Mouse (Mus musculus): ENCODE results near the gene Ppdpf.

Gene Ppdpf

DNA sequence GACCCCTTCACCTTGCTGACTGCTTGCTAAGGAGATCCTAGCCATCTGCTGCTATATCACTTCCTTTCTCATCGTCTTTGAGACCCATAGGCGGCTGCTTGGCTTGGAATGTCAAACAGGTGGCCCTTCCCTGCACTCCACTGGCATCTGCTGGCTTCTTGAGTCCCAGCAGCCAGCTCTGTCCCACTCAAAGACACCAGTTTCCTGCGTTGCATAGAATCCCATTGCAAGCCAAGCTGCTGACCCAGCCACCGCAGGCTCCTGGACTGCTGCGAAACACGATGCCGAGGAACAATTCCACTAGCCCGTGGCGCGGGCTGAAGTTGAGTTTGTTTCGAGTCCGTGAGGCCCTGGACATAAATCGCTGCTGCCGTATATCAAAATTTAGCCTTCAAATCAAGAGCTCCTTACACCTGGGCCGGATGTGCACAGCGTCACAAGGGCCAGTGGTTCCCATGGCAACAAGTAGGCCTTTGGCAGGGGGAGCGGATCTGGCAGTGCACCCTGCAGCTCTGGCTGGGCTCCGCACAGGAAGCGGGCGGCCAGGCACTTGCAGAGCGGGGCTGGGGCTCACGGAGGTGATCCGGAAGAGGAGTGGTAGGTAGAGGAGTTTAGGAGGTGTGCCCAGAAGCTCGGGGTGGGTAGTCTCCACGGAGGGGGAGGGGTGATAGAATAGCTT is 32.6 kb downstream of the Ppdpf start, which contains the start of gene Fndc11:
TSS of gene Fndc11 (plus strand) at position 476 of the 679 bp plus-strand sequence.
- DNase-seq (ENCODE audit: low spot score), result peak; percentile 92

DNA sequence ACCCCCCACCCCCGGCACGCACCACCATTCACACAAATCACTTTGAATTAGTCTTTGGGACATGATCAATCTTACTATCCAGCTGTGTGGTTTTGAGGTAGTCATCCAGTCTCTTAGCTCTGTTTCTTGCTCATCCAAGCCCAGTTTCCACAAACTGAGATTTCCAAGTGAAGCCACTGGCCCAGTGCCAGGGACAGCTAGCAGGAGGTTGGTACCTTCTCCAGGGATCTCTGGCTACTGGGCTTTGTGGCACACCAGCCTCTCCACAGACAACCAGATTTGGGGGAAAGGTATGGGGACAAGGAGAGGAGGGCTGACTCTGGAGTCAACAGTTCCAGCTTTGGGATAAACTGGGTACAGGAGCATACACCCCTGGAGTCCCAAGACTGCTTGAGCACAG is 33.3 kb downstream of the Ppdpf start:
- DNase-seq (ENCODE audit: low spot score), result no peak

DNA sequence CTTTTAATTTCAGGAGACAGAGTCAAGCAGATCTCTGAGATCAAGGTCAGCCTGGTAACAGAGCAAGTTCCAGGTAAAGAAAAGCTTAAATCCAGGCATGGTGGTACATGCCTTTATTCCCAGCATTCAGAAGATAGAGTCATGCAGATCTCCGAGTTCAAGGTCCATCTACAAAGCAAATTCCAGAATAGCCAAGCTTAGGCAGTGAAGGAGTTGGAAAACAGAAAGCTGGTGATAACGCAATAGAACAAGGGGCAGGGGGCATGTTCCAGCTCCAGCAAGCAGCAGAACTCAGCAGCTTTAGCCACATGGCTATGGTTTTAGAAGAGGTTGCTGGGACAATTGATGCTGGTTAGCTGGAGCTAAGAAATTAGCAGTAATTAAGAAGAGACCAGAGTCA is 37.9 kb downstream of the Ppdpf start:
- DNase-seq (ENCODE audit: low spot score), result no peak

DNA sequence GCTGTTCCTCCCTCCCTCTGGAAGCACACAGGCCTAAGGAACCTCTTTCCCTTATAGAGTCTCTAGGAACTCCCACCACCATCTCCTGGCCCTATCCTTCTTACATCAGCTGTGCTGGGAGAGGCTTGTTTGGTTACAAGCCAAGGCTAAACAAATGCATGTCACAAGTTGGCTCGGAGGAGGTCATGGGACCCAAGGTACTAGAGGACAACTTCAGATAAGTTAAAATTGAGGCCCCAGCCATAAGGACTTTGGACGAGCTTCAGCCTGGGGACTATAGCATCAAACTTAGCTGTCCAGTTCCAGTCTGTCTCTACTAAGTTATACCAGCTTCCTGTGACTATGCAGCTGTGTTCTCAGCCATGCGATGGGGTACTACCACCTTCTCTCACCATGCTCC is 40.1 kb downstream of the Ppdpf start:
- no peak for DNase-seq (ENCODE audit: low spot score)

DNA sequence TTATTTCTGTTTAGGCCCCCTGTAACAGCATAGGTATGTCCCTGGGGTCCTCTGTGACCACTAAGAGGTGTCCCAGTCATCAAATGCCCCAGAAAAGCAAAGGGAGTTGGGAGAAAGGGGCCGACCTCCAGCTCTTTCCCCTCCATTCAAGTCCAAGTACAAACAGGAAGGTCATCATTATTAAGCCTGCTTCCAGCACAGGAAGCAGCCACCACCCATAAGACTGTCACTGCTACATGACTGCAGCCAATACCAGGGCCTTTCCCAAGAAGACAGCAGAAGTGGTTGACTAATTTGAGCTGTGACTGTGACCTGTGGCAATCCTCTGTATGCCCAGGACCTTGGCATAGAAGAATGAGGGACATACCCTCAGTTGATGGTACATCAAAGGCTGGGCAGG is 41.3 kb downstream of the Ppdpf start:
- DNase-seq (ENCODE audit: low spot score), result no peak

DNA sequence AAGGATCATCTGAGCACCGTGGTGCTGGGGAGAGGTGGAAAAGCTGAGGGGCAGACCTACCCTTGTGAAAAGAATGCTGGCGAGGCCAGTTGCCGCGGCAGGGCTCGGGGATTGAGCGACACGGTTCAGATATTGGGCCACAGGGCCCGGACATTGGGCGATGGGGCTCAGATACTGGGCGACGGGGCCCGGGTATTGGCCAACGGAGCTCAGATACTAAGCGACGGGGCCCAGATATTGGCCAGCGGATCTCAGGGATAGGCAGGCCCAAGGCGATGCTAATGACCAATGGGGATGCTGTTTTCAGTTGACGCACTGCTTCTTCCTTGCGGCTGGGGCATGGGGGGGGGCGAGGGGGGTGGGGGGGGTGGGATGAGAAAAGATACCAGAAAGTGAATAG is 44.1 kb downstream of the Ppdpf start:
- no peak for DNase-seq (ENCODE audit: low spot score)

DNA sequence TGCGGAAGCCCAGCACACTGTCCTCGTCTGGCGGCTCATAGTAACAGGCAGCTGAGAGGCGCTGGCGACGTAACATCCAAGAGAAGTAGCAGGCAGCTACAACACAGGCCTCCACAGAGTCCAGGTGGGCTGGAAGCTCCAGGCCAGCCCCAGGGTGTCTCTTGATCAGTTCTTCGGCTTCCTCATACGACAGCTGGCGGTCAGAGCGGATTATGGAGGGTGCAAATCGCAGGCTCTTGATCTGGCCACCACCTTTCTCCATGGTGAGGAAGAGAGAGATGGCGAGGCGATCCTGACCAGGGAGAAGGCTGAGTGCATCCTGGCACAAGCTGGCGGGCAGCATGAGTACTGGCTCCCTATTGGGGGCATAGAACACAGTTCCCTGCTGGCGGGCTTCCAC is 46.4 kb downstream of the Ppdpf start:
- no peak for DNase-seq (ENCODE audit: low spot score)

DNA sequence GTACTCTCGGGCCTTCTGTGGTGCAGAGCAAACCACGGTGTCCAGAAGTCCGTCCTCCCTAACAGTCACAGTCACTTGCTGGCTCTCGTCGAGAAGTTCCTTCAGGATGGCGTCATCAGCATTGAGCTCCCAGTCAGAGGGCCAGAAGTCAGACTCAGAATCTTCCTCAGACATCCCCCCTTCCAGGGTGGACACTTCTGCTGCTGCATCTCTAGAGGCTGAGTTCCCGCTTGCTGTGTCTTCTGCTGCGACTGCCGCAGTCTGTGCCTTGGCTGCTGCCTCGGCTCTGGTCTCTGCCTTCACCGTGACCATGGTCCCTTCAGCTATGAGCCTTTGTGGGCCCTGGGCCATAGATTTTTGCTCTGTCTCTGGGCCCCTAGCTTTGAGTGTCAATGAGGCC is 47.6 kb downstream of the Ppdpf start:
- DNase-seq (ENCODE audit: low spot score), result no peak

DNA sequence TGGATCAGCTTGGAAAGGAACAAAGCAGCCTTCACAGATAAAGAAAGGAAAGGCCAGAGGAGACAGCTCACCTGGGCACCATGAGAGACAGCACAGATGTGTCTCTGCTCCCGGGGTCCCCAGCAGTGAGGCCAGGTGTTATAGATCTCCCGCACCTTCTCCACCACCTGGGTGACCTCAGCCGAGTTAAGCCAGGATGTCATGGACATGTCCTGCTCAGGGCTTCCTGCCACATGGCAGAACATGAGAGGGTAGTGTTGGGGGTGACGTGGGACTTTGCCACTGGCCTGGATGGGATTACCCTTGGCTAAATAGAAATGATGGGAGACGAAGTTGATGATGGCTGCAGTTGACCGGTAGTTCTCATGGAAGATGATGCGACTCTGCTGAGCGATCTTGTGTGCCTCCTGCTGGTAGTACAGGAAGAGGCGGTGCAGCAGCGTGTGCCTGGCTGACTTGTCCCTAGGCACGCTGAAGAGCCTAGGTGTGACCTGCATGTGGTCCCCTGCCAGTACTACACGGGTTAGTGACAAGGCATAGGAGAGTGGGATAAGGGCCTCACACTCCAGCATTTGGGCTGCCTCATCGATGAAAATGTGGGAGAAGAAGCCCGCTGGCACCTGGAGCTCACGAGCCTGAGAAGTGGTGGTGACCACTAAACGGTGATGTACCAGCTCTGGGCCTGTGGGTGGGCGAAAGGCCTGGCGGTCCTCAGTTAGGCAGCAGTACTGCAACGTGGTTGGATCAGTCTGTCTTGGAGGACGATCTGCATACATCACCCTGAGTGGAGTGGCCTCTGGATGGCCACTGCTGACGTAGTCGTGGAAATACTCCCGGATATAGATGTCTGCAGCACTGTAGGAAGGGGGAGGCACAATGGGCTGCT is 48.9 kb downstream of the Ppdpf start:
- no peak for DNase-seq (ENCODE audit: low spot score)

DNA sequence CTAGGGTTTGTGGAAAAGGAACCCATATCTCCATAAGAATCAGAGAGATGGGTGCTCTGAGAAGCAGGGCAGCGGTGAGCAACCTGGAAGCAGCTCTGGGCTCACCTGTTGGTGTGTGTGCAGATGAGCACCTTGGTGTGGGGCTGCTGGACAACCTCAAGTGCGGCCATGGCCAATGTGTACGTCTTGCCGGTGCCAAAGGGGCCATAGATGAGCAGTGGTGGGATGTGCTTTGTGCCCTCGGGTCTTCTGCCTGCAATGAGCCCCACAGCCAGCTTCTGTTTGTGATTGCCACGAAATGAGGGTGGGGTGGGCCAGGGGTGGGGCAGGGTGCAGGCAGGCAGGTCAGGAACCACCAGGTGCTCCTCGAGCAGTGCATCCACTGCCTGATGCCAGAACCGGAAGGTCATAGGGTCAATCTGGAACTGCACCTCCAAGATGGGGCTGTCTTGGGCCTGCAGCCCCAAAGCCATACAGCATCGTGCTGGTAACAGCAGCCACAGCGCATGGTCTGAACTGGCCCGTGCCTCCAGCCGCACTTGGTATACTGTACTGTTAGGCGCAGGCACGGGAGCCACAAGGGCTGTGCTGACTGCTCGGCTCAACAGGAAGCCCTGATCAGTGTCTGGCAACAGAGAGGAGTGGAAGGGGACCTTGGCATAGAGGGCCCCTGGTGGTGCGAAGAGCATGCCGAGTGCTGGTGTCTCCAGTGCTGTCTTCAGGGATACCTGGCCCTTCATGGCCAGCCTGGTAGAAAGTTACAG is 50.4 kb downstream of the Ppdpf start:
- no peak for DNase-seq (ENCODE audit: low spot score)

DNA sequence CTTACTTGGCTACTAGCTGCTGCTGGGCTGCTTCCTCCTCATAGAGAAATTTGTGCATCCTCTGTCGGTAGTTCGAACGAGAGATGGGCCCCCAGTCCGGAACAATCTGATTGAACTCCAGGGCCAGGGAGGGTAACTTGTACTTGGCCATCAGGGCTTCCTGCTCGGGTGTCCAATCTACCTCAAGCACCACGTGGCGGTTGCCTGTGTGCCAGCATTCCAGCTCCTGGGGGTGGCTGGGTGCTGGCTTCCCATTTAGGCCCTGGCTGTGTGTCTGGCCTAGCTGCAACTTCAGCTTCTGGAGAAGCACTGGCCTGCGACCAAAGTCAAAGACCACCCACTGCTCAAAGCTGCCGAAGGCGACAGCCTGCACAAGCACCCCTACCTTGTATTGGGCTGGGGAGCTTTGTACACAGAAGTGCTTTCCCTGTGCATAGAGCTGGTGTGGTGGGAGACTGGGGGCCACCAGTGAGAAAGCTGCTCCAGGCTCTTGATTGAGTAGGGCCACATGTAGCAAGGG is 51.1 kb downstream of the Ppdpf start:
- DNase-seq (ENCODE audit: low spot score), result no peak
